Mouse (Mus musculus): ENCODE data around the gene Cbx3. TPM values are rescaled to one million over a fixed set of nuclear protein-coding genes. Genes with fewer than 3 reads are reported as not detected.

The Cbx3 gene
- 10 to 100 TPM; 61.7 to 69.7 TPM for total RNA-seq (2021)

DNA sequence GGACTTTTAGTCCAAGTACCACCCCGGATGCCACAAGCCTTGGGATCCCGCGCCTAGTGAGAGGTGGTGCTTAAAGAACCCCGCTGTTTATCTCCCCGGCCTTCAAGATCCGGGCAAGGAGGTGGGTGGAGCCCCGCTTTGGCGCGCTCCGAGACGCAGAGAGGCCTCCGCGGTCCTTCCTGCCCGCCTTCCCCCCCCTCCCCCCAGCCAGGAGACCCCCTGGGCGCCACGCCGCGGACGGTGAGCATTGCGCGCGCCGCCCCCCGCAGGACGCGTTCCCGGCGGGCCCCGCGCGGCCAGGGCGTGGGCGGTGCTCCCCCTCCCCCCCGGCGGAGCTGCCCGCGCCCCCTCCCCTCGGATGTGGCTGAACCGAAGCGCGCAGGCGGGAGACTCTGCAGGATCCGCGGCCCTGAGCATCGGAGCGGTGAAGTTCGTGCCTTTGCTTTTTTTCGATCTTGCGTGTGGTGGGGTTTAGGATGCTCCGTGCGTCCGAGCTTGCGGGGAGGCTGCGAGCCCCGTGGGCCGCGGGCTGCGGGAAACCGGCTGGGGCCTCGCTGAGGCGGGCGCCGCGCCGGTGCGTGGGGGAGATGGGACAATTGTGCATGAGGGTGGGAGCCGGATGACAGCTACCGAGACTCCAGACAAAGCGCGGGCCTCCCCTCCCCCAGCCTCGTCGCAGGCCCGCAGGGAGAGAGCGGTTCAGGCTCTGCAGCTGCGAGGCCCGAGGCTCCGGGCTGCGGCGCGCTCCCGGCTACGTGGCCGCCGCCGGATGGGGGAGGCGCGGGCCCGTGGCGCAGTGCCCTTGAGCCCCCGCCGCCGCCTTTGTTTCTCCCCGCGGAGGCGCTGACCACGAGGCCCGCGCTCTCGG, at the start of gene Cbx3:
Gene Cbx3 (plus strand): TSS at position 50 of the 868 bp plus-strand sequence.
- intact Hi-C loops (cut with DNase I) = loop anchor here (2.0 to 5.0 kb wide), 2 partner anchors 74 to 88 kb away; no protein-coding TSS in a partner anchor
- peak; percentile 79 to 85 for DNase-seq

DNA sequence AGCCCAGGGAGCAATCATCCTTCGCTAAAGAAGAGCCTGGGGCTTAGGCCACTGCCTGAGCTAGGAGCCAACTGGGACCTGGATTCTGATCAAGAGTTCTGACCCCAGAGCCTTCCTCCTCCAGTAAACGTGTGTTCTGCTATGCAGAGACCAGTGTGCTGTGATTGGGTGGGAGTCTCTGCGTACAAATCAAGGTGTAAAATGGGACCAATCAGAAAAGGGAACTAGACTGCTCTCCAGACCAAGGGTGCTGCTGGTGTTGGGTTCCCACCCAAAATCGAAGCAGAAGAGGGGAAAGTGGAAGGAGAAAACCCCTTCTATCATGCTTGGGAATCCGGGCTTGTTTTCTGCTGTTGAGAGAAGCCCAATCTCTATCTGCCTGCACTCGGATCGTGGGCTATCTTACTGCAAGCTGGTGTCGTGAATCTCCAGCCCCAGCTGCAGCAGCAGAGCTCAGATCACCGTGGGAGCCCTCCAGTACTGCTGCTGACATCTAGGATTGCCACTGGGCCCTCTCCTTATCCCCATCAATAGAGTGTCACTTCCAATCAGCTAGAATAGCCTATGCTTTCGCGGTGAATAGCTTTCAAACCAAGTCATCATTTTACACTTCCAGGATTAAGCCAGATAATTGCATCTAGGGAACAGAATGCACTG, 46.6 kb upstream of the Cbx3 start:
- intact Hi-C loops (cut with DNase I) = no loop called here
- no peak for DNase-seq

DNA sequence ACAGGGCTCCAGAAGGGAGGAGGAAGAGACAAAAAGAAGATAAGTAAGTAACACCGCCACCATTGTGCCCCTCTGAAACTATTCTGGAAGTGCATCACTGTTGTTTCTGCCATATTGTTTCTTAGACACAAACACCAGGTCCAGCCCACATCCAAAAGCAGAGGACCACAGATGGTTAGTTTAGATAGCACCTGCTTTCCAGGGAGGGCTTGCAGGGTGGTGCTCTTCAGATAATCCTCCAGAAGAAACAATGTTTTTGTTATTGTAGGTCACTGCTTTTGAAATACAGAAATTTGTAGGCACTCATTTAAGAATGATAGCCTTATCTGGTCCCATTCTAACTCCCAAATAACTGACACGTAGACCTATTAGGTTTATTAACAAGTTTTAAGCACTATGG, 45.6 kb upstream of the Cbx3 start:
- intact Hi-C loops (cut with DNase I) = no loop called here
- no peak for DNase-seq

DNA sequence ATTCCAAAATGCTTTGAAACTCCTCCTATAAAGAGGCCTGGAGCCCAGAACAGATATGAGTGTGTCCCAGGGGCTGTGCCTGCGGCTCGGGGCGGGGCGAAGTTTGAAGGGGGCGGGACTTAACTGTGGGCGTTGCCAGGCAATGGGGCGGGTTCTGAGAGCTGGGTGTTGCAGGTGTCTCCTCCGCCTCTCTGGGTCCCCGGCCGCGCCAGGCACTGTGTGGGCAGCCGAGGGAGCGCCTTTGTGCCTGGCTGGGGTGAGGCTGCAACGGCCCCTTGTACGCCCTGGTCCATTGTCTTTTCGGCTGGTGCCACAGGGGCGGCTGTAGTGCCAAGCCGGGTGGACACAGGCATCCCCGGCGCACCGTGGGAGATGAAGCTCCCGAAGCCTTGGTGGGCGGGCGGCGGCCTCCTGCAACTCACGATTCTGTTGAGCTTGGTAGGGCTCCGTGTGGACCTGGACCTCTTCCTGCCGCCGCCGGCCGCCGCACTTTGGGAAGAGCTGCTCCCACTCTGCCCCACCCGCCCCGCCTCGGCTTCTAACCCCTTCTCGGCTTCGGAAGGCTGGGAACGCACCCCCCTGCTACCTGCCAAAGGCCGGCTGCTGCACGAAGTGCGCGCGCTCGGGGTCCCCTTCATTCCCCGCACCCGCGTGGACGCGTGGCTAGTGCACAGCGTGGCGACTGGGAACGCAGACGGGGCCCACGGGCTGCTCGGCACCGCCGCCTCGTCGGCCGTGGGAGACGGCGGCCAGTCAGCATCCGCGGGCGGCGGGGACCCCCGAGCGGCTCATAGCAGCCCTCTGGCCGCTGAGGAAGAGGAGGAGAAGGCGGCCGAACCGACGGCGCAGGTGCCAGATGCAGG, 37.4 kb upstream of the Cbx3 start, which contains the start of gene Nfe2l3:
Gene Nfe2l3 (plus strand): TSS at position 136 of the 863 bp plus-strand sequence.
- intact Hi-C loops (cut with DNase I) = loop anchor here (5.0 kb wide), 1 partner anchor 40 kb away; no protein-coding TSS in a partner anchor
- DNase-seq = peak; percentile 19 to 33

DNA sequence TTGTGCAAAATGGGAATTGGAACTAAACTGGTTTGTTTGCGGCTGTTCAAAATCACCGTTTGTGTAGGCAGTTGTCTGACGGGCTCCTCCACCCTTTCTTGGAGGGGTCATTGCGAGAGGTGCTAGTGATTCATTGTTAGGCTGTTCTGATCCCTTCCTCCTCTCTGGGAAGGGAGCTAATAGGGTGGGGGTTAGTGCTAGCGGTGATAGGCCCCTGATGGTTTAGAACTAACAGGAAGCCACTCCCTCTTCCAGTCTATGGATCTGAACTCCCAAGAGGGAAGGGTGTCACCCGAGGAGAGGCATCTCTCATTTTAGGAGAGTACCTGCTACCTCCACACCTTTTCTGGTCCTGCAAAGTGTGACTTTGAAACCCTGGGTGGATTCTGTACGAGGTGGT, 35.9 kb upstream of the Cbx3 start:
- no peak for DNase-seq
- intact Hi-C loops (cut with DNase I) = loop anchor here (5.0 kb wide), 1 partner anchor 42 kb away; no protein-coding TSS in a partner anchor

DNA sequence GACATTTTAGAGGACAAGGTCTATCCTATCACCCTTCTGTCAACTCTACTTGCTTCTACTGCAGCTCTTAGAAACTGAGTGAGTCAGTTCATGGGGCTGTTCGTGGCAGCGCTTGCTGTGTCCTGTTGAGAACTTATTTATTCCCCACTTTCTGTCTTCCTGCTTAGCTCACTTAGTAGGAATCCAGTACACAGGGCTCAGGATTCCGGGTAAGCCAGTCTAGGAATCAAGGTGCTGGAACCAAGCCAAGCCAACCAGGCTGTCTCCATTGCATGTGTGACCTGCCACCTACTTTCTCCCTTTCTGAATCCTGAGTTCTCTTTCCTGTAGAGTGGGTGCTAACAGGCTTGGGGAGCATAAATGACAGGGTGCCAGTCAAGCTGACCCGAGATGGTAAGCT, 32.5 kb upstream of the Cbx3 start:
- intact Hi-C loops (cut with DNase I) = no loop called here

DNA sequence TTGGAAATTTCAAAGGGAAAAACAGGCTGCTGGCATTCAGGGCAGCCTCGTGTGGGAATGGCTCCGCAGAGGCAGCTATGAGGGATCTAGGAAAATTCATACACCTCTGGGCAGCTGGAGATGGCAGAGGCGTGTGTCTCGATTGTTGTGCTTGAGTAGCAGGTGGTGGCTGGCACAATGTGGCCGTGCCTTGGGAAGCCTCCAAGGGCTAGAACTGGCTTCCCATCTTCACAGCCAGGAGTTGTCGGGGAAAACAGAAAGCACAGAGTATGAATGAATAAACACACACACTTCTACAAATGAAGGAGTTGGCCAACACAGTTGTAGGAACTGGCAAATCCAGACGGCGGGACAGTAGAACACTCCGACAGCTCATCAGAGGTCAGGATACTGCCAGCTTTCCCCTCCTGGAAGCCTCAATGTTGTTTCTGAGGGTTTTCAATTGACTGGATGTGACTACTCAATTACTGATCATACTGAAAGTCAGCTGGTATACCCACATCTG, 31.3 kb upstream of the Cbx3 start:
- no peak for DNase-seq
- intact Hi-C loops (cut with DNase I) = no loop called here

More for the DNA sequence above, 32.5 kb upstream of the Cbx3 start:
- no peak for DNase-seq

DNA sequence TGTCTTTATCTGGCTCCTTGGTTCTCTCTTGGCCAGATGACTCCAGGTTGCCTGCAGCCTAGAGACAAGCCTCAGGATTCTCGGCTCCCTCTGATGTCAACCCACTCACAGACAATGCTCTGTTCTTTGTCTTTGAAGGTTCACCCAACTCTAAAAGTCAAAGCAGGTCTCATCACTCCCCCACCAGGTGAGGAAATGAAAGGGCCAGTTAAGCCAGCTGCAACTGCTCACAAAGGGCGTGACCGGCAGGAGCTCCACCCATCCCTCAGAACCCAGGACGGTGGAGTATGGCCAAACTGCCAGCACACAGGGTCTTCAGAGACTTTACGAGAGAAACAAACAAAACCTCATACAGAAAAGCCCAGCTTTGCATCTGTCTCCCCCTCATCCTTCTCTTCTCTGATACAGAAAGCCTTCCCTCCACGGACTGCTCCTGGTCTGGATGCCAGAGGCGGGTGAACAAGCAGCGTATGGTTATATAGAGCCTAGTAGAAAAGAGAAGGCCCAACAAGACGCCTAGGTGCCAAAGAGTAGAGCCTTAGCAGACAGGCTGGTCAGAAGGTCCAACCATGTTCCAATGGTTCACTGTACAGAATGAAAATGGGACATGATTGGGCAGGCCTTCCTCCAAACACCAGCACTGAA, 27.8 kb upstream of the Cbx3 start:
- DNase-seq = no peak
- intact Hi-C loops (cut with DNase I) = no loop called here

DNA sequence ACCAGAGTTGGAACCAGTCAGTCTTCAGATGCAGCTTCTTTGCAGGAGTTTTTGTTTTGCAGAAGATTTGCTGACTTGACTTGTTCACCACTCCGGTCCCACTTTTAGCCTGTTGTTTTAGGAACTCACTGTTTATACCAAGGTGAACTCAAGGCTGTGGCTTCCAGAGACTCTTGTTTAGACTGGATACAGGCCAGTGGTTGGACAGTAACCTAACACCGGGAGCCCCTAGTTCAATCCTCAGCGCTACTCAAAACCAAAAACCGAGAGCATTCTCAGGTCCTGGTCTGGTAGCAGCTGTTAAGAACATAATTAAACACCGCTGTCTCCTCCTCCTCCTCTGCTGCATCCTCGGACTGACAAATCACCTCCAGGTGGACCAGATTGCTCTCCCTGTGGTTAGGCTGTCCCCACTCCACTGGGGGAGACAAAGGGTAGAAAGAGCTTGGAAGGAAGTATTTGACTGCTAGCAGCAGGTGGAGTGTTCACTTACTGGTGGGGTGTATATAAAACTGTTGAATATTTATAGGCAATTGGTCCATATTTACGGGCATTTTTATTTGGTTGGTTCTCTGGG, 17.1 kb upstream of the Cbx3 start:
- intact Hi-C loops (cut with DNase I) = no loop called here

DNA sequence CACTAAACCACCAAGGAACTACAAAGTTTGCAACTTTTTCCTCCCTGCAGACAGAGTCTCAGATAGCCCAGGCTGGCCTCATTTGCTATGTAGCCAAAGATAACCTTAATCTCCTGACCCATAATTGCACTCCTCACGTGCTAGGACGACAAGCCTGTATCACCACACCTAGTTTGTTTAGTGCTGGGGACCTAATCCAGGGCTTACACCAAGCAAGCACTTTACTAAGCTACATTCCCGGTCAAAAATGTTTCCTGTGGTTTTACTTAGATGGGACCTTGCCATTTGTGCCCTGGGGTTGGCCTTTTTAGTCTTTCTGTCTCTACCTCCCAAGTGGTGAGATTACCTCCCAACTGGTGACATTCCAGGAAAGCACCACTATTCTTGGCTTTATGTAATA, 15.2 kb upstream of the Cbx3 start:
- DNase-seq = no peak
- intact Hi-C loops (cut with DNase I) = no loop called here

More for the DNA sequence above, 17.1 kb upstream of the Cbx3 start:
- DNase-seq = no peak

DNA sequence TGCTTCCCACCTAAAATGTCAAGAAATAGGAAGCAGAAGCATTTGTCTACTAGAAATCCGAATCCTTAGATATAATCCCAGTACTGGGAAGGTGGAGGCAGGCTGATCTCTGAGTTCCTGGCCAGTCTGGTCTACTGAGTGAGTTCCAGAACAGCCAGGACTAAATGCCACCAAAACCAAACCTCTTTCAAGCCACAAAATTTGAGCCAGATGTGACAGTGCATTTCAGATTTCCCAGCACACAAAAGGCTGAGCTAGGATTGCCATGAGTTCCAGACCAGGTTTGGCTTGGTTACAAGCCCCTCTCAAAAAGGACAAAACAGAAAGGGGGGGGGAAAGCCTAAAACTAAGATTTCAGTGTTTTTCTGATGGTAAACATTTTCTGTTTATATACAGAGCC, 14.0 kb upstream of the Cbx3 start:
- no peak for DNase-seq

DNA sequence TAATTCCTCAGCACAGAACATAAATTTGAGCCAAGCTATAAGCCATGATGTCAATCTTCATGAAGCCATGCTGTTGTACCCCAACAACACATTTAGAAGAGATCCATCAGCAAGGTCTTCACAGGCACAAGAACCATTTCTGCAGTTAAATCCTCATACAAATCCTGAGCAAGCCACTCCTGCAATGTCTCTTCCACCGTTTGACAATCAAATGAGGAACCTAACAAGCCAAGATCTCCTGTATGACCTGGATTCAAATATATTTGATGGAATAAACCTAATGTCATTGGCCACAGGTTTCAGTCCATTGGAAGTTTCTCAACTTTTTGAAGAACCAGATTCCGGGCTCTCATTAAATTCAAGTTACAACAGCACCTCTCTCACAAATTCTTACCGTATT, 12.9 kb upstream of the Cbx3 start:
- intact Hi-C loops (cut with DNase I) = no loop called here

More for the DNA sequence above, 14.0 kb upstream of the Cbx3 start:
- intact Hi-C loops (cut with DNase I) = no loop called here

DNA sequence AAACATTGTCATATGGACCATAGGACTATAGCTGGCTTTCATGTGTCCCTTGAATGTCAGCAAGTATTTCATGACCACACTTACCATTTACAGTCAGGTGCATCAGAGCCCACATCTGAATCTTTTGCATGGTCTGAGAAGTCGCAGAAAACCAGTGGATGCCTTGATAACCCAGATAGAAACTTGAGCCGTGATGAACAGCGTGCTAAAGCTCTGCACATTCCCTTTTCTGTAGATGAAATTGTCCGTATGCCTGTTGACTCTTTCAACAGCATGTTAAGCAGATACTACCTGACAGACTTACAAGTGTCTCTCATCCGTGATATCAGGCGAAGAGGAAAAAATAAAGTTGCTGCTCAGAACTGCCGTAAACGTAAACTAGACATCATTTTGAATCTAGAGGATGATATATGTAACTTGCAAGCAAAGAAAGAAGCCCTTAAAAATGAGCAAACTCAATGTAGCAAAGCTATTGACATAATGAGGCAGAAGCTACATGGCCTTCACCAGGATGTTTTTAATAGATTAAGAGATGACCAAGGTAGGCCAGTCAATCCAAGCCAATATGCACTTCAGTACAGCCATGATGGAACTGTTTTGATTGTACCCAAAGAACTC, 12.3 kb upstream of the Cbx3 start:
- DNase-seq = no peak
- intact Hi-C loops (cut with DNase I) = no loop called here

More for the DNA sequence above, 12.9 kb upstream of the Cbx3 start:
- DNase-seq = no peak

DNA sequence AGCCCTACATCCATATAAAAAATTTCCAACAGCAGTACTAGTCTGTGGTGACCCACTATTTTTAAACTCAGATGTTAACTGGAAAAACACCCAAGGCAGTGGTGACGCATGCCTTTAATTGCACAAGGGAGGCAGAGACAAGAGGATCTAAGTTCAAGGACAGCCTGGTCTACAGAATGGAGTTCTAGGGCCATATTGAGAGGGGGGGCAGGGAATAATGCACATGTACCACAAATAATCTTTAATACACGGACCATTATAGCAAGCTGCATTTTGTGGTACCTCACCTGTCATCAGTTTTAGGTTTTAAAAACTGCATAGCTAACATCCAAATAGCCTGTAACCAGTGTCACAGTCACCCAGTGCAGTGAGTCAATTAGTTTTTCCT, 11.2 kb upstream of the Cbx3 start:
- intact Hi-C loops (cut with DNase I) = no loop called here
- DNase-seq = no peak

DNA sequence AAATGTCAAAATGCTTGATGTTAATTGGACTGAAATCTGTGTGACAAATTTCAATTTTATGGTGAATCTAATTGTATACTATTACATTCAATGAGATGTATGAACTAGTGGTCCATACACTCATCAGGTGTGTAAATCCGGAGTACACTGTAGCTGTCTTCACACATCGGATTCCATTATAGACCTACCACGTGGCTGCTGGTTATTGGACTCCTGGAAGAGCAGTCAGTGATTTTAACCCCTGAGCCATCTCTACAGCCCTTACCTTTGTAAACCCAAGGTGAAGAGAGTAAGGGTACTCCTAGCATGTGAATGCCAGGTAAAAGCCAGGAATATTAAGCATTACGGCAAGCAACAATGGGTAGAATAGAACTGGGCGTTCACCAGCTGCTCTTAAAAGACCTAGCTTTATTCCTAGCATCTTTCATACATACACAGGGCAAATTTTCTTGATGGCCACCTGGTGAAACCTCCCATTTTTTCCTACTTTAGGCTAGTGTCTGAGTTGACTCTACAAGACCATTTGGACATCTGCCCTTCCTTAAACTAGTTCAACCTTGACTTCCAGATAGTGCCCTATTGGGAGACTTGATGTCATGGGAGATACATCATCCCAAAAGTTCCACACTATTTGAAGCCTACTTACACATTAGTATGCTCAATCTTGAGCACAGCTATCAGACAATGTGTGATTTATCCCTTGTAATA, 10.7 kb upstream of the Cbx3 start:
- DNase-seq = no peak

DNA sequence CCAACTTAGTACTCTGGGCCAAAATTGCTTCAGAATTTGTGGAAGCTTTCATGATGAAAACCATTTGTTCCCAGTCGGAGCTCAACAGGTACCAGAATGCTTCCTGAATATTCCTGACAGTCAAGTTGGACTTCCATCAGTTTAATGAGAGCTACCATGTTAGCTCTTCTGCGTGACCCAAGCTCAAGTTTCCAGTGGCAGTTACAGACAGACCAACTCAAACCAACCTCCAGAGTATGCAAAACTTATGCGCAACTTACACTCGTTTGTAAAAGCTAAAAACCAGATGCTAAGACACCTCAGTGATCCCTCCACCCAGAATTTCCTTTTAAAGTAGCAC, 10.2 kb upstream of the Cbx3 start:
- no peak for DNase-seq
- intact Hi-C loops (cut with DNase I) = no loop called here

More for the DNA sequence above, 10.7 kb upstream of the Cbx3 start:
- intact Hi-C loops (cut with DNase I) = no loop called here

DNA sequence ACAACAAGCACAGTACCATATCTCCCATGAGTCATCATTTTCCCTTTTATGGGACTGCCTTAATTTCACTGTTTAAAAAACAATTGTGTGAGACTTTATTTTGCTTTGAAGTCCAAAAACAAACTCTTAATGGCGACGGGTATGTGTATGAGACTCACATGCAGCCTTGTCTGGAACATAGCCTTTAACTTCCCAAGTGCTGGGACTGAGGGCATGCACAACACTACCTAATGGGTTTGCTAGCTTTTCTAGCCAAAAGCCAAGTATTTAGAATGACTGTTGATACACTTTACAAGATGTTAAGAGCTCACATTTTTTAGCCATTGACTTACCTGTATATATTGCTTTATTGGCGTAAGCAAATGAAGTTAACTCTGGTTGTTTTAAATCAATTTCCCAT, 9.8 kb upstream of the Cbx3 start:
- no peak for DNase-seq
- intact Hi-C loops (cut with DNase I) = no loop called here

DNA sequence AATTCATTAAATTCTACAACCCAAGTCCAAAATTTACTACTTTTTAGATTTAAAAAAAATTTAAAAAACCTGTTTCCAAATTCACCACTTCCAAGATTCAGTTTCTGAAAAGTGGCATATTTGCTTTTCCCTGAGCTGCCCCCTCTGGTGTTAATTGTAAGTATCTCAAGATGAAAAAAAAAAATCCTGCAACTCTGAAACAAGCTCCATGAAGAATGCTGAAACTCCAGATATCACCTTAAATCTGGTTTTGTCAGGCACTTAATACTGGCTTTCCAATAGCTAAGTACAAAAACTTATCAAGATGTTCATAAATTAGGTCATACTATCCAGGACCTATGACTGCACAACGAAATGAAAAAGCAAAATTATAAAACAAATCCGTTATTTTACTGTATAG, 2.5 kb upstream of the Cbx3 start:
- no peak for DNase-seq
- intact Hi-C loops (cut with DNase I) = loop anchor here (5.0 kb wide), 1 partner anchor 260 kb away; no protein-coding TSS in a partner anchor
